Mouse (Mus musculus): ENCODE data around the gene Padi3. TPM values are rescaled to one million over a fixed set of nuclear protein-coding genes. Genes with fewer than 3 reads are reported as not detected.

Gene Padi3
- total RNA-seq, 2 experiments from 2014 or later, result not detected

- ATAC-seq (replicated peaks; ENCODE audit: low FRiP score, poor library complexity, severe bottlenecking), result no peak
Observed at GRCm38 (mm10) chr4:140742543-140742942, 67.9 kb downstream of the Padi3 start, which contains the start of gene Padi6. TSS of gene Padi6 (minus strand) at chr4:140742643.

- ATAC-seq (replicated peaks; ENCODE audit: low FRiP score, poor library complexity, severe bottlenecking), result no peak
Observed at GRCm38 (mm10) chr4:140741401-140741800, 69.0 kb downstream of the Padi3 start.

- no peak for ATAC-seq (replicated peaks; ENCODE audit: low FRiP score, poor library complexity, severe bottlenecking)
Observed at GRCm38 (mm10) chr4:140740655-140741054, 69.8 kb downstream of the Padi3 start.

Other genes with a start within 250 kb of the Padi3 start
- 1.5 and 7.3 TPM in 2 replicates for gene Arhgef10l, start 144.6 kb downstream of the Padi3 start, total RNA-seq (2015; ENCODE audit: low replicate concordance)
- 2.6 and 4.5 TPM in 2 replicates for gene Arhgef10l, start 144.6 kb downstream of the Padi3 start, total RNA-seq (2017; ENCODE audit: low replicate concordance)
- gene Rcc2, start 110.1 kb downstream of the Padi3 start, total RNA-seq (2015; ENCODE audit: low replicate concordance), result 10.6 and 17.8 TPM in 2 replicates
- gene Rcc2, start 110.1 kb downstream of the Padi3 start, total RNA-seq (2017; ENCODE audit: low replicate concordance), result 21.0 and 24.1 TPM in 2 replicates
- gene Padi6, start 68.0 kb downstream of the Padi3 start, total RNA-seq (2015; ENCODE audit: low replicate concordance), result not detected in 2 replicates
- gene Padi6, start 68.0 kb downstream of the Padi3 start, total RNA-seq (2017; ENCODE audit: low replicate concordance), result not detected in 2 replicates
- 17.6 and 18.6 TPM in 2 replicates for gene Padi4, start 36.4 kb downstream of the Padi3 start, total RNA-seq (2015; ENCODE audit: low replicate concordance)
- gene Padi4, start 36.4 kb downstream of the Padi3 start, total RNA-seq (2017; ENCODE audit: low replicate concordance), result 11.6 and 13.5 TPM in 2 replicates
- gene Padi1, start 35.1 kb upstream of the Padi3 start, total RNA-seq (2015; ENCODE audit: low replicate concordance), result not detected in 2 replicates
- gene Padi1, start 35.1 kb upstream of the Padi3 start, total RNA-seq (2017; ENCODE audit: low replicate concordance), result not detected in 2 replicates
- gene Padi2, start 95.7 kb upstream of the Padi3 start, total RNA-seq (2015; ENCODE audit: low replicate concordance), result 5.4 and 7.1 TPM in 2 replicates
- 5.0 and 5.1 TPM in 2 replicates for gene Padi2, start 95.7 kb upstream of the Padi3 start, total RNA-seq (2017; ENCODE audit: low replicate concordance)
- 46.7 and 50.4 TPM in 2 replicates for gene Sdhb, start 150.6 kb upstream of the Padi3 start, total RNA-seq (2015; ENCODE audit: low replicate concordance)
- gene Sdhb, start 150.6 kb upstream of the Padi3 start, total RNA-seq (2017; ENCODE audit: low replicate concordance), result 20.5 and 34.4 TPM in 2 replicates
- 6.7 and 10.0 TPM in 2 replicates for gene Atp13a2, start 176.2 kb upstream of the Padi3 start, total RNA-seq (2015; ENCODE audit: low replicate concordance)
- 4.9 and 5.9 TPM in 2 replicates for gene Atp13a2, start 176.2 kb upstream of the Padi3 start, total RNA-seq (2017; ENCODE audit: low replicate concordance)
- gene Mfap2, start 199.8 kb upstream of the Padi3 start, total RNA-seq (2015; ENCODE audit: low replicate concordance), result not detected in 2 replicates
- gene Mfap2, start 199.8 kb upstream of the Padi3 start, total RNA-seq (2017; ENCODE audit: low replicate concordance), result not detected in 2 replicates
- gene Crocc, start 249.9 kb upstream of the Padi3 start, total RNA-seq (2015; ENCODE audit: low replicate concordance), result not detected in 2 replicates
- gene Crocc, start 249.9 kb upstream of the Padi3 start, total RNA-seq (2017; ENCODE audit: low replicate concordance), result 0.34 and 4.9 TPM in 2 replicates

Measured in erythroblast, adult 5-6 weeks (primary cell).